Mouse (Mus musculus) lung, postnatal 0 days (tissue): ENCODE results near the gene Cfap299.

Experiments used
- CTCF ChIP-seq: IDR thresholded peaks from 2 replicates; pipeline ENCODE4 v1.5.1; 2016; ENCODE audit warnings: antibody characterized with exemption, mild to moderate bottlenecking
- EP300 ChIP-seq: IDR thresholded peaks from 2 replicates; pipeline ENCODE4 v1.6.1; 2016; ENCODE audit warnings: antibody characterized with exemption, mild to moderate bottlenecking, control low read depth

DNA sequence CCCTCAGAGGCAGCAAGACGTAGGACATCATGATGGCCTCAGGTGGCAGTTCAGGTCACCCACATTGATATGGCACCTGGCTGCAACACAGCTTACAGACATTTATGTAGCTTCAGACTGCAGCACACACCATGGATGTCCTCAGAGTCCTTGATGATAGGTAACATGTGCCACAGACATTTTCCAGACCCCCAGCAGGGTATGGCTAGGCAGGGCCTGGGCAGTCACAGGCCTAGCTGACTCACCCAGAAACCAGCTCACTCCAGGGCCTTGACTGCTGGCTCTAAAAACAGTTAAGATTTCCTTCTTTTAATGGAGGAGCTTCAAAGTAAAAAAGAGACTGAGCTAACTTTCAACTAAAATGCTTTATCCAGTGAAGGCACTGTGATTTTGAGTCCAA lies 95.9 kb downstream of the Cfap299 start:
- no peak for TF ChIP-seq CTCF
- TF ChIP-seq EP300: no peak
